Mouse (Mus musculus) spleen, adult 2 months (tissue): ENCODE results near the gene Sertad2. TPM values are rescaled to one million over a fixed set of nuclear protein-coding genes. Genes with fewer than 3 reads are reported as not detected.

Experiments used
- DNase-seq, 2 experiments: peaks; one replicate each; pipeline versions ENCODE4 v3.0.0 to v3.0.0-alpha.2; 2012 to 2021; ENCODE audit warnings: low spot score in 2 of 2, low read depth in 1 of 2
- H3K27ac ChIP-seq: fragments of 200-500 bp; 2 replicates; pipeline ENCODE4 v1.5.1; 2012; ENCODE audit warnings: low read length, inconsistent platforms; ENCODE audit not compliant: insufficient read depth
- H3K27me3 ChIP-seq: fragments of 200-500 bp; 2 replicates; pipeline ENCODE4 v1.6.1; 2012; ENCODE audit warnings: mild to moderate bottlenecking, moderate library complexity, low read length, inconsistent platforms; ENCODE audit not compliant: control insufficient read depth, insufficient read depth
- H3K36me3 ChIP-seq: fragments of 200-500 bp; 2 replicates; pipeline ENCODE4 v1.6.1; 2012; ENCODE audit warnings: mild to moderate bottlenecking, low read length, inconsistent platforms; ENCODE audit not compliant: control insufficient read depth, insufficient read depth
- H3K4me1 ChIP-seq: fragments of 200-500 bp; 2 replicates; pipeline ENCODE4 v1.6.1; 2011; ENCODE audit warnings: inconsistent platforms; ENCODE audit not compliant: control insufficient read depth, insufficient read depth, insufficient read length
- H3K4me3 ChIP-seq: fragments of 200-500 bp; 2 replicates; pipeline ENCODE4 v1.5.1; 2011; ENCODE audit warnings: mild to moderate bottlenecking, inconsistent platforms; ENCODE audit not compliant: insufficient read depth, insufficient read length; ENCODE audit errors: extremely low read depth
- CTCF ChIP-seq: fragments of 200-500 bp; IDR thresholded peaks from 2 replicates; pipeline ENCODE4 v1.5.1; 2011; ENCODE audit warnings: mild to moderate bottlenecking, inconsistent platforms; ENCODE audit not compliant: insufficient read depth, insufficient read length, insufficient replicate concordance; ENCODE audit errors: extremely low read depth
- POLR2A ChIP-seq: fragments of 200-500 bp; IDR thresholded peaks from 2 replicates; pipeline ENCODE4 v1.6.1; 2011; ENCODE audit warnings: low read depth, low read length, inconsistent platforms
- WGBS: fragments of 180-500 bp; shearing (Covaris S2); methylation state at CpG from one replicate; pipeline ENCODE4 v1.1.7; 2018; 5-methylcytosine and 5-hydroxymethylcytosine counted together
- polyA plus RNA-seq: library from polyadenylated mRNA; depleted of rRNA; stranded (reverse); fragments of >200 nt; gene quantifications from 2 replicates; pipeline ENCODE4 v1.2.3, GENCODE M21; 2012

Gene Sertad2
- polyA plus RNA-seq, 1 experiment, result 22.3 TPM

DNA sequence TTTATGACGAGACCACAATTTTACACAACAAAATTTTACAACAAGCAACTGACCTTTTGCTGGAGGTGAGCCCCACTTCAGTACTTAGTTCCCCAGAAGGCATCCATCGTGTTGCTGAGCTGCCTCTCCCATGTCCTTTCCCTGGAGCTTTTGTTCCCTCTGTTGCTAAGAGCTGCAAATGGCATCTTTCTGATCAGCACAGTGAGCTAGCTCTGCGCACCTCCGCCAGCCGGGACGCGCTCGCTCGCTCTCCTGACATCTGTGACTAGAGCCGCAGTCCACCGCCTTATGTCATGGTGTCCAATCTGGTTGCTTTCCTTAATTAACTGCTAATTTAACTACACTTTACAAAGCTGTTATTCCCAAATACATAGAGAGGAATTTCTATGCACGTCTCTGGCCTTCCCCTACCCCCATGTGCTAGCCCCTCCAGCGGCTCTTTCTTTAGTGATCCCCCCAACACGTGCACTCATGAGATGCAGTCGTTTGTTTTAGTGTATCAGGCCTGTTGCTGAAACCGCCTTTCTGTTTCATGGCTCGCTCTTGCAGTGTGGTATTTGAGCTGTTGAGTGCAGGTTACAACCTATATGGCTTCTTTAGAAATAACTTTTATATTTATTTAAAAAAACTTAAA is 107.1 kb downstream of the Sertad2 start:
- H3K4me3 ChIP-seq, result no peak overlapping the region
- peaks cover 15% of the 10 kb centered on the region for H3K36me3 ChIP-seq
- no peaks in the 10 kb centered on the region for H3K27me3 ChIP-seq
- 98% methylated on average over 17 of the region's 17 CpGs for WGBS
- H3K27ac ChIP-seq, result no peak overlapping the region
- TF ChIP-seq CTCF (no peak), POLR2A (no peak)
- DNase-seq, result no peak
- H3K4me1 ChIP-seq, result no peaks in the 10 kb centered on the region

DNA sequence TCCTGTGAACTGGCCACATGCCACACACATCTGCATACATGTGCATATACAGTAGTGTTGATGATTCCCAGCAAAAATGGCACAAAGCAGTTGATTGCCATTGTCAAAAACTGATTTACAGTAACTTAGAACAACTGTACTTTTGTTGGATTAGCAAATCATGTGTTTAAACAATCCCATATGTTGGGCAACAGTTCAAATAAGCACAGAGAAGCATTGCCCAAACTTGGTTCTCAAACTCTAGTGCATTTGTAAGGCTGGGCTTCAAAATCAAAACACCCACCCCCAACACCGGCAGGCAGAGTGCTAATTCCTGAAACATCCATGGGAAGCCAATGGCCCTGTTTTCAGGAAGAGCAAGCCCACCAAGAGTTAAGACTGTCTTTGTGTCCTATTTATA is 108.1 kb downstream of the Sertad2 start:
- 97% methylated on average over 1 of the region's 1 CpGs for WGBS
- TF ChIP-seq CTCF (no peak), POLR2A (no peak)
- Histone ChIP-seq H3K4me1 (no peaks in the 10 kb centered on the region; the same call in 1 of the 2 replicates), H3K4me3 (no peak overlapping the region), H3K27me3 (no peaks in the 10 kb centered on the region), H3K36me3 (peaks cover 15% of the 10 kb centered on the region), H3K27ac (no peak overlapping the region)
- no peak for DNase-seq

DNA sequence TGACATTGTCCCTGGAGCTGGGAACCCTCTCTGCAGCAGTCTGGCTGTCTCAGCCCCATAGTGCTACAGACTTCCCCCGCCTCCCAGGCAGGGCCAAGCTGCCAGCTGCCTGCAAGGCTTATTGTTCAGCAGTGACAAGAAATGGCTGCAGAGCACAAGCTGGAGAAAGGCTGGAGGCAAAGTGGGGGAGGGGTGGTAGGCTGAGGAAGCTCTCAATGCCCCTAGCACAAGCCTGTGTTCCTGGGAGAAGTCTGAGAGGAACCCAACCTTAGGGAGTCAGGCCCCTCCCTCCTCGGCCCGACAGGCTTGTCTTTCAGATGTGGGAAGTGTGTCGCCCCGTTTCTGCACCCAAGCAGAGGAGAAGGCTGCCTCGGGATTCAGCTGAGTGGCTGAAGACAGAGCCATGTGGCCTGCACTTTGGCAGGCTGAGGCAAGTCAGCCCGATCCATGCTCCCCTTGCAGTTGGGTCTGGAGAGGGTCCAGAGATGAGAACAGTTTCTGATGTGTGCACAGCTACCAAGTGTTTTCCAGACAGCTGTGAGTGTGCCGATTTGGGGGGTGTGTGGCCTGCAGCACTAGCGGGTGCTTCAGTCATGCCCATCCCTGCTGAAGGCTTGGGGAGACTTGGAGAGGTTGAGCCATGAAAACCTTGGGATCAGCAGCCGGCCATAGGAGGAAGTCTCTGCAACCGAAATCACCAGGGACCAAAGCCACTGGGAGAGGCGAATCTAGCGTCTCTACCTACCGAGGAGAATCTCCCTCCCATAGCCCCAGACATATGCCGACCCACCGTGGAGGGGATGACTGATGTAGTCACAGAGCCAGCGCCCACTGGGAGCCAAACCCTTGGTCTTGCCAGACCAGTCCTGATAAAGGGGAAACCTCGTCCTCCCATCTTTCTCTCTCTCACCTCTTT is 113.0 kb downstream of the Sertad2 start:
- Histone ChIP-seq H3K4me3 (no peak overlapping the region), H3K27me3 (no peaks in the 10 kb centered on the region), H3K4me1 (no peaks in the 10 kb centered on the region; the same call in 1 of the 2 replicates), H3K27ac (no peak overlapping the region), H3K36me3 (no peaks in the 10 kb centered on the region; the same call in 1 of the 2 replicates)
- DNase-seq, result no peak
- no peak for TF ChIP-seq POLR2A
- TF ChIP-seq CTCF, result no peak
- WGBS, result 27% methylated on average over 18 of the region's 18 CpGs

DNA sequence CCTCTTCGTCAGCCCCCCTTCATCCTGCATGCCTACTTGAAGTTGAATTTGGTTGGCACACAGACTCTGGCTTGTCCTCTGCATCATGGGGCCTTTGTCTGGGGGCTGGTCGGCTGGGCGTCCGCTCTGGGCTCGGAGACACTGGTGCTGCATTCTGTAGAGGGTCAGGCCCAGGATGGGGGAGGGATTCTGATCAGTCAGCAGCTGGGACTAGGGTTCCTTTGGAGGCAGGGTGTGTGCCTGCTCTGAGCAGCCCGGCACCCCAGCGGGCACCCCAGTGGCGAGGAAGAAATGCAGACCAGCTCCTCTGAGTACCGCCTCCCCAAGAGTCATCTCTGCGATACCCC is 113.6 kb downstream of the Sertad2 start:
- no peak overlapping the region; the same call in 1 of the 2 replicates for H3K4me3 ChIP-seq
- no peaks in the 10 kb centered on the region; the same call in 1 of the 2 replicates for H3K4me1 ChIP-seq
- no peaks in the 10 kb centered on the region; the same call in 1 of the 2 replicates for H3K36me3 ChIP-seq
- no peak for DNase-seq
- no peak for TF ChIP-seq POLR2A
- no peak for TF ChIP-seq CTCF
- H3K27me3 ChIP-seq, result no peaks in the 10 kb centered on the region
- WGBS, result 48% methylated on average over 10 of the region's 10 CpGs
- no peak overlapping the region for H3K27ac ChIP-seq

GRCm38 (mm10) chr11:20659094-20659493 is 116.0 kb downstream of the Sertad2 start:
- H3K4me3 ChIP-seq, result no peak overlapping the region
- H3K36me3 ChIP-seq, result no peaks in the 10 kb centered on the region
- H3K27me3 ChIP-seq, result no peaks in the 10 kb centered on the region
- 85% methylated on average over 3 of the region's 3 CpGs for WGBS
- TF ChIP-seq CTCF, result no peak
- no peak for TF ChIP-seq POLR2A
- no peak for DNase-seq
- no peaks in the 10 kb centered on the region; the same call in 1 of the 2 replicates for H3K4me1 ChIP-seq
- H3K27ac ChIP-seq, result no peak overlapping the region

GRCm38 (mm10) chr11:20660111-20661097 is 117.4 kb downstream of the Sertad2 start:
- no peak overlapping the region for H3K4me3 ChIP-seq
- TF ChIP-seq CTCF, result no peak
- TF ChIP-seq POLR2A, result no peak
- H3K27ac ChIP-seq, result no peak overlapping the region
- H3K27me3 ChIP-seq, result no peaks in the 10 kb centered on the region
- H3K4me1 ChIP-seq, result no peaks in the 10 kb centered on the region; the same call in 1 of the 2 replicates
- 88% methylated on average over 14 of the region's 14 CpGs for WGBS
- H3K36me3 ChIP-seq, result no peaks in the 10 kb centered on the region
- DNase-seq, result no peak
